Mouse (Mus musculus) G1E (cell line): ENCODE measurements at regions not wholly inside any gene's neighbourhood (a gene's known extent, or its start where the extent isn't known, plus 50 kb on each side); places are given as distances from the start of the nearest gene placed in this dataset.

Experiments
- CTCF ChIP-seq: IDR thresholded peaks from 2 replicates; pipeline ENCODE4 v1.5.1; 2012; ENCODE audit warnings: low read depth, low read length, inconsistent platforms, mixed read lengths
- GATA1 ChIP-seq: IDR thresholded peaks from 2 replicates; pipeline ENCODE4 v1.6.1; 2012; ENCODE audit warnings: borderline replicate concordance, low read length, inconsistent platforms, mixed read lengths
- POLR2AphosphoS5 ChIP-seq: IDR thresholded peaks from 2 replicates; pipeline ENCODE4 v1.6.1; 2012; ENCODE audit warnings: low read depth, low read length, inconsistent platforms; ENCODE audit not compliant: insufficient replicate concordance
- TAL1 ChIP-seq: conservative IDR thresholded peaks from 2 replicates; pipeline ENCODE4 v1.6.1; 2012; ENCODE audit warnings: low read depth, low read length, inconsistent platforms, mixed read lengths

- TF ChIP-seq CTCF, result no peak
- no peak for TF ChIP-seq POLR2AphosphoS5
- no peak for TF ChIP-seq GATA1
- no peak for TF ChIP-seq TAL1
Measured at GRCm38 (mm10) chr9:27704001-27704400, 86.6 kb upstream of the Opcml start.
